Mouse (Mus musculus): ENCODE measurements around the gene Cdh26. TPM values are rescaled to one million over a fixed set of nuclear protein-coding genes. Genes with fewer than 3 reads are reported as not detected.

Cdh26 gene
- polyA plus RNA-seq, 1 experiment from 2014 or later = not detected

DNA sequence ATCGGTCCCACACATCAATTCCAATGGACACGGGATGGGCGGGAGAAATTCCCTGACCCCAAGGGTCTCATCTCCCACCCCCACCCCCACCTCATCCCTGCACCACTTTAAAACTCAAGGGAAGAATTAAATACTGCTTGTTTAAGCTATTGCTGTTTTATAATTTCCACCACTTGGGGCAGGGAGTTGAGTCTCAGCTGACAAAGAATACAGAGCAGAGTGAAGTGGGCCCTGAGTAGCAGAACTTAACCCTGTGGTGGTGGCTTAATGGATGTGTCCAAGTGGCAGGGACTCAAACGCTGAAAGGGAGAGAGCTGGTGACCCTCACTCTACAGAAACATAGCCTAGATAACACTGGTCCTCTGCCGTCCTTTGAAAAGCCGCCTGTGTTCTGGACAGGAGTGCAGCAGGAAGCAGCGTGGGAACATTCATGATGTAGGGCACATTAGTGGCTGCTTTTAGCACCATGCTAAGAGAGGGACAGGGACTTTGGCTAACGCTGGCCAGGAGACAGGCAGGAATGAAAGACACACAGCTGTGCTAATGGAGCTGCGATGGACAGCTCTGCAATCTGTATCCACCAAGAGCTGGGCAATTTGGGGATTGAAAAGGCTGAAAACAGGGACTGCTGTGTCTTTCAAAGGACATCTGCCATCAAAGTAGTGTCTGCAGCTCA, 60.1 kb downstream of the Cdh26 start:
- no peak for ATAC-seq (ENCODE audit: insufficient number of reproducible peaks, insufficient read depth, low FRiP score, low read depth)
- Histone ChIP-seq H3K4me1 (ENCODE audit: control insufficient read depth in 2 of 2, insufficient read depth in 2 of 2, low read length in 2 of 2) (peaks cover 18 to 27% of the 10 kb centered on the region in 2 experiments), H3K9ac (ENCODE audit: low read length) (no peak overlapping the region), H3K9me3 (ENCODE audit: control insufficient read depth, low read length) (no peaks in the 10 kb centered on the region), H3K27ac (replicated peaks in 1 of 2; ENCODE audit: control insufficient read depth in 1 of 2, insufficient read depth in 1 of 2, low read depth in 2 of 2, low read length in 2 of 2) (no peak overlapping the region), H3K36me3 (ENCODE audit: control insufficient read depth, insufficient read depth, low read length) (no peaks in the 10 kb centered on the region), H3K4me3 (ENCODE audit: control insufficient read depth in 1 of 2, insufficient read depth in 1 of 2, low read depth in 1 of 2, low read length in 2 of 2) (no peak overlapping the region), H3K4me2 (ENCODE audit: low read length) (no peak overlapping the region), H3K27me3 (ENCODE audit: control insufficient read depth, insufficient read depth, low read length) (no peaks in the 10 kb centered on the region)
- 39% methylated on average over 9 of the region's 9 CpGs for WGBS

DNA sequence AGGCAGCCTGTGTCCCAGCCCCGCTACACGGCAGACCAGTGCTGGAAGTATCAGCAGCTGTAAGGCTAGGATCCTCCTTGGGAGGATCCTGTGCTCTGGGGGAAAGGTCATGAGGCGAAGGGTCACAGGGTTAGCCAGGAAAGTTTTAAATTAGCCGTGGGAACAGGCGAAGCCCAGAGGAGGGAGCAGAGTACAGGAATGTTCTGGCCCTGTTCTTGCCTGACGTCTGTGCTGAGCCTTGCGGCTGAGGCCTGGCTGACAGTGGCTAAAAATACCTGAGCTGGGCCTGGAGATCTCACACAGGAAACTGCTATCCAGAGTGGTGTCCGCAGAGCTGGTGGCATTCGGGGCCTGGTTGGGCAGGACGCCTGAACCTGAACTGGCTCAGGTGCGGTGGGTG, 63.7 kb downstream of the Cdh26 start:
- no peaks in the 10 kb centered on the region for H3K27me3 ChIP-seq (ENCODE audit: control insufficient read depth, insufficient read depth, low read length)
- no peak overlapping the region for H3K4me3 ChIP-seq (ENCODE audit: control insufficient read depth in 1 of 2, insufficient read depth in 1 of 2, low read depth in 1 of 2, low read length in 2 of 2)
- no peak overlapping the region for H3K4me2 ChIP-seq (ENCODE audit: low read length)
- H3K9me3 ChIP-seq (ENCODE audit: control insufficient read depth, low read length) = no peaks in the 10 kb centered on the region
- H3K27ac ChIP-seq (replicated peaks in 1 of 2; ENCODE audit: control insufficient read depth in 1 of 2, insufficient read depth in 1 of 2, low read depth in 2 of 2, low read length in 2 of 2) = peak overlapping the region; percentile 91 to 97
- H3K36me3 ChIP-seq (ENCODE audit: control insufficient read depth, insufficient read depth, low read length) = no peaks in the 10 kb centered on the region
- peaks cover 31 to 39% of the 10 kb centered on the region in 2 experiments for H3K4me1 ChIP-seq (ENCODE audit: control insufficient read depth in 2 of 2, insufficient read depth in 2 of 2, low read length in 2 of 2)
- WGBS = 19% methylated on average over 11 of the region's 11 CpGs
- peak; percentile 79 for ATAC-seq (ENCODE audit: insufficient number of reproducible peaks, insufficient read depth, low FRiP score, low read depth)
- peak overlapping the region; percentile 16 for H3K9ac ChIP-seq (ENCODE audit: low read length)

DNA sequence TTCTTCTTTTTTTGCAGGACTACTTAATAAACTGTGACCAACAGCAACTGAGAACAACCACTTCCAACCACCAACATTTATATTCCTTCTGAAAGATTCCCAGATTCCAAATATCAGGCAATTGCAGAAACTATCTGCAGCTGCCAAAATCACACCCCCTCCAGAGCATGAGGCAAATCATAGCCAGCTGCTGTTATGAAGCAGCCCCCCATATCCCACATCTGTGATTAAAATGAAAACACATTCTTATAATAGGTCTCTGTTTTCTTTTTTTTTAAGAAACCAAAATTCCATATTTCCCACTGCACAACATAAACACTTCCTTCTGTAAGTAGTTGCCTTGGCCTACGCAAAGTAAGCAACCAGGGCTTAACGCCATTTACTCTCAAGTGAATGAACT, 65.5 kb downstream of the Cdh26 start:
- ATAC-seq (ENCODE audit: insufficient number of reproducible peaks, insufficient read depth, low FRiP score, low read depth) = no peak

DNA sequence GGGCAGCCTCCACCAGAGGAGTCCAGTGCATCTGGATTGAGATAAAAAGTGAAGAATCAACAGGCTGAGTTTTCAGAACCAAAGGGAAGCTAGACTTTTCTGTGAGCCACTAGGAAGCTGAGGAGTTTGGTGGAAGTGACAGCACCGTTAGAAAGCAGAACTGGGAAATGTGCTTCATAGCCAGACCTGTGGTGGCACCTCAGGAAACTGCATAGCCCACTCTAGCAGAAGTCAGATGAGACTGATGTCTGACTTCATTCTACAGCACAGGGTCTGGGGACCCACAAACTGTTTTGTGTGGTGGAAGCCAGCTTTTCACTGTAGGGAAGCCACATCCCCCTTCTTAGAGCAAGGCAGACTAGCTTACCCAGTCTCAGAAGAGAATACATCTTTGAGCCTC, 67.6 kb downstream of the Cdh26 start:
- 36% methylated on average over 1 of the region's 1 CpGs for WGBS
- no peak overlapping the region for H3K9ac ChIP-seq (ENCODE audit: low read length)
- H3K9me3 ChIP-seq (ENCODE audit: control insufficient read depth, low read length) = 0 out of 2 replicates have a peak, but pooled peaks cover 5% of the 10 kb centered on the region
- H3K27ac ChIP-seq (replicated peaks in 1 of 2; ENCODE audit: control insufficient read depth in 1 of 2, insufficient read depth in 1 of 2, low read depth in 2 of 2, low read length in 2 of 2) = peak overlapping the region in 1 of 2 experiments; percentile 35; a peak in 1 of 4 replicates
- H3K27me3 ChIP-seq (ENCODE audit: control insufficient read depth, insufficient read depth, low read length) = no peaks in the 10 kb centered on the region
- H3K36me3 ChIP-seq (ENCODE audit: control insufficient read depth, insufficient read depth, low read length) = no peaks in the 10 kb centered on the region
- no peak for ATAC-seq (ENCODE audit: insufficient number of reproducible peaks, insufficient read depth, low FRiP score, low read depth)
- peaks cover 27 to 32% of the 10 kb centered on the region in 2 experiments for H3K4me1 ChIP-seq (ENCODE audit: control insufficient read depth in 2 of 2, insufficient read depth in 2 of 2, low read length in 2 of 2)
- no peak overlapping the region for H3K4me3 ChIP-seq (ENCODE audit: control insufficient read depth in 1 of 2, insufficient read depth in 1 of 2, low read depth in 1 of 2, low read length in 2 of 2)
- H3K4me2 ChIP-seq (ENCODE audit: low read length) = no peak overlapping the region

More for the DNA sequence above, 65.5 kb downstream of the Cdh26 start:
- no peak overlapping the region for H3K4me2 ChIP-seq (ENCODE audit: low read length)
- H3K4me3 ChIP-seq (ENCODE audit: control insufficient read depth in 1 of 2, insufficient read depth in 1 of 2, low read depth in 1 of 2, low read length in 2 of 2) = no peak overlapping the region
- H3K4me1 ChIP-seq (ENCODE audit: control insufficient read depth in 2 of 2, insufficient read depth in 2 of 2, low read length in 2 of 2) = peaks cover 29 to 35% of the 10 kb centered on the region in 2 experiments
- H3K9ac ChIP-seq (ENCODE audit: low read length) = no peak overlapping the region
- H3K27me3 ChIP-seq (ENCODE audit: control insufficient read depth, insufficient read depth, low read length) = no peaks in the 10 kb centered on the region
- H3K36me3 ChIP-seq (ENCODE audit: control insufficient read depth, insufficient read depth, low read length) = no peaks in the 10 kb centered on the region
- no peak overlapping the region for H3K27ac ChIP-seq (replicated peaks in 1 of 2; ENCODE audit: control insufficient read depth in 1 of 2, insufficient read depth in 1 of 2, low read depth in 2 of 2, low read length in 2 of 2)
- WGBS = 64% methylated on average over 2 of the region's 2 CpGs
- 0 out of 2 replicates have a peak, but pooled peaks cover 5% of the 10 kb centered on the region for H3K9me3 ChIP-seq (ENCODE audit: control insufficient read depth, low read length)

DNA sequence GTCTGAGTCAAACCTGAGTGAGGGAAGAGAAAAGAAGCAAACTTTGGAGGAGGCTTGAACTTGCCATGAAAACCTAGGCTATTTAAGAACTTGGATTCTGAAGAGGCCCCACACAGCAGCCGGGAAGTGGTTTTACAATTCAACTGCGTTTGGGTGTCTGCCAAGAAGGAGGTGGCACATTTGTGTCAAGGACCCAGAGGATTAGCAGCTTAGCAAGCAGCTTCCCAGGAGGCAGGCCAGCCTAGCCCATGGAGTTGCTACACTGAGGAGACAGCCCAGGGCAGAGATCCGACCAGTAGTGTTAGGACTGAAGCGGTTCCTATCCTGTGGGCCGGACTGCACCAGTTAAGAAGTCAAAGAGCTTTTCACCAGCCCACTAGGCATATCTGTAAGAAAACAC, 68.1 kb downstream of the Cdh26 start:
- WGBS = 30% methylated on average over 5 of the region's 5 CpGs
- Histone ChIP-seq H3K4me2 (ENCODE audit: low read length) (no peak overlapping the region), H3K9me3 (ENCODE audit: control insufficient read depth, low read length) (0 out of 2 replicates have a peak, but pooled peaks cover 5% of the 10 kb centered on the region), H3K9ac (ENCODE audit: low read length) (no peak overlapping the region), H3K27me3 (ENCODE audit: control insufficient read depth, insufficient read depth, low read length) (no peaks in the 10 kb centered on the region), H3K36me3 (ENCODE audit: control insufficient read depth, insufficient read depth, low read length) (no peaks in the 10 kb centered on the region), H3K27ac (replicated peaks in 1 of 2; ENCODE audit: control insufficient read depth in 1 of 2, insufficient read depth in 1 of 2, low read depth in 2 of 2, low read length in 2 of 2) (peak overlapping the region; percentile 35 to 39; a peak in 3 of 4 replicates), H3K4me1 (ENCODE audit: control insufficient read depth in 2 of 2, insufficient read depth in 2 of 2, low read length in 2 of 2) (peaks cover 26 to 29% of the 10 kb centered on the region in 2 experiments), H3K4me3 (ENCODE audit: control insufficient read depth in 1 of 2, insufficient read depth in 1 of 2, low read depth in 1 of 2, low read length in 2 of 2) (no peak overlapping the region)
- ATAC-seq (ENCODE audit: insufficient number of reproducible peaks, insufficient read depth, low FRiP score, low read depth) = no peak

DNA sequence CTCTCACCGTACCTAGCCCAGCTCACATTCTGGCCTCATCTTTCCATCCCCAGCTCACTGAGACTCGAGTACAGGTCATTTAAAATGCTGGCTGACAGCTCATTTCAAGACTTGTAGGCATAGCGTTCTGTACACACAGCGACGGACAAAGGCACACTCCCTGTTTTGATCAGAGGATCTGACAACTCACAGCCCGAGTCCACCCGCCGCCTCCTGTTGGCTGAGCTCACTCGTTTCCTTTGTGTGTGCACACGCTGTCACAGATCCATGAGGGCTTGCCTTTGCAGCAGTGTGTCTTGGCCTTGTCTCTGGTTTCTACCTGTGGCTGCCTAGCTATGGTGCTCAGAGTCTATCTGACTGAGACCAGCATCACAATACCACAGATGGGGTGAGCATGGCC, 72.1 kb downstream of the Cdh26 start:
- Histone ChIP-seq H3K36me3 (ENCODE audit: control insufficient read depth, insufficient read depth, low read length) (no peaks in the 10 kb centered on the region), H3K27ac (replicated peaks in 1 of 2; ENCODE audit: control insufficient read depth in 1 of 2, insufficient read depth in 1 of 2, low read depth in 2 of 2, low read length in 2 of 2) (no peak overlapping the region), H3K4me2 (ENCODE audit: low read length) (no peak overlapping the region), H3K4me3 (ENCODE audit: control insufficient read depth in 1 of 2, insufficient read depth in 1 of 2, low read depth in 1 of 2, low read length in 2 of 2) (no peak overlapping the region), H3K9me3 (ENCODE audit: control insufficient read depth, low read length) (0 out of 2 replicates have a peak, but pooled peaks cover 5% of the 10 kb centered on the region), H3K27me3 (ENCODE audit: control insufficient read depth, insufficient read depth, low read length) (no peaks in the 10 kb centered on the region), H3K4me1 (ENCODE audit: control insufficient read depth in 2 of 2, insufficient read depth in 2 of 2, low read length in 2 of 2) (peaks cover 12% of the 10 kb centered on the region in 2 experiments), H3K9ac (ENCODE audit: low read length) (no peak overlapping the region)
- no peak for ATAC-seq (ENCODE audit: insufficient number of reproducible peaks, insufficient read depth, low FRiP score, low read depth)
- WGBS = 67% methylated on average over 10 of the region's 10 CpGs

DNA sequence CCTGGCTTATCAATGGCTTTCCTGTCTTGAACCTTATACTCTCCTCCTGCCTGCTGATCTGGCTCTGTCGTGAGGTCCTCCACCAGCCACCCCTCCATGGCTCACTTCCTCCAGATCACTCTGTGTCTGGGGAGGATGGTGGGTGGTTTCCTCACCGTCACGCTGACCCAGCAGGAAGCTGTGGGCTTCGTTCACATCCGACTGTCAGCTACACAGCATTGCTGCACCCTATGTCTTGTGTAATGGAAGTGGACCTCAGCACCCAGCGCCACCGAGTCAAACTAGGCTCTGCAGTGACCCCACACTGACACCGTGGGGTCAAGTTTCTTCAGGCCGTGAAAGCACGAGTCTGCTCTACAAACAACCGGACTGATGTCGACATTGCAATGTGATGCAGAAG, 75.7 kb downstream of the Cdh26 start:
- Histone ChIP-seq H3K9ac (ENCODE audit: low read length) (no peak overlapping the region), H3K27ac (replicated peaks in 1 of 2; ENCODE audit: control insufficient read depth in 1 of 2, insufficient read depth in 1 of 2, low read depth in 2 of 2, low read length in 2 of 2) (no peak overlapping the region), H3K4me3 (ENCODE audit: control insufficient read depth in 1 of 2, insufficient read depth in 1 of 2, low read depth in 1 of 2, low read length in 2 of 2) (no peak overlapping the region), H3K9me3 (ENCODE audit: control insufficient read depth, low read length) (no peaks in the 10 kb centered on the region), H3K4me2 (ENCODE audit: low read length) (no peak overlapping the region), H3K4me1 (ENCODE audit: control insufficient read depth in 2 of 2, insufficient read depth in 2 of 2, low read length in 2 of 2) (peaks cover 0 to 2% of the 10 kb centered on the region in 2 experiments; a peak in 1 of 4 replicates), H3K27me3 (ENCODE audit: control insufficient read depth, insufficient read depth, low read length) (no peaks in the 10 kb centered on the region), H3K36me3 (ENCODE audit: control insufficient read depth, insufficient read depth, low read length) (no peaks in the 10 kb centered on the region)
- WGBS = 61% methylated on average over 12 of the region's 12 CpGs
- ATAC-seq (ENCODE audit: insufficient number of reproducible peaks, insufficient read depth, low FRiP score, low read depth) = 0 out of 2 replicates have a peak, but pooled peaks have one; percentile 27
